Mouse (Mus musculus) megakaryocyte, embryonic 14.5 days (primary cell): ENCODE measurements around the gene Erp44. TPM values are rescaled to one million over a fixed set of nuclear protein-coding genes. Genes with fewer than 3 reads are reported as not detected.

Experiments
- H3K27me3 ChIP-seq: replicated peaks from 2 replicates; pipeline ENCODE3; 2012; ENCODE audit warnings: inconsistent platforms
- H3K36me3 ChIP-seq: replicated peaks from 2 replicates; pipeline ENCODE3; 2012; ENCODE audit warnings: low read length, inconsistent platforms, mixed read lengths
- H3K4me1 ChIP-seq: 2 replicates; pipeline ENCODE4 v1.6.1; 2012; ENCODE audit warnings: inconsistent platforms
- H3K4me3 ChIP-seq: replicated peaks from 2 replicates; pipeline ENCODE3; 2012; ENCODE audit warnings: moderate library complexity, mild to moderate bottlenecking, inconsistent platforms
- H3K9me3 ChIP-seq: 2 replicates; pipeline ENCODE4 v1.6.1; 2012; ENCODE audit warnings: inconsistent platforms
- FLI1 ChIP-seq: IDR thresholded peaks from 2 replicates; pipeline ENCODE4 v1.6.1; 2012; ENCODE audit warnings: low read length, inconsistent platforms, mixed read lengths
- GATA1 ChIP-seq: IDR thresholded peaks from 3 replicates; pipeline ENCODE4 v1.6.1; 2012; ENCODE audit warnings: mixed read lengths, low read length, inconsistent platforms, borderline replicate concordance
- polyA plus RNA-seq: library from polyadenylated mRNA; stranded (reverse); fragments of >175 nt; gene quantifications from 2 replicates; pipeline ENCODE4 v1.2.3, GENCODE M21; 2012; ENCODE audit warnings: low replicate concordance; ENCODE audit not compliant: insufficient read depth

Erp44 gene
- 4.0 and 9.1 TPM in 2 replicates for polyA plus RNA-seq

- H3K9me3 ChIP-seq, result no peaks in the 10 kb centered on the region
- no peak for TF ChIP-seq FLI1
- TF ChIP-seq GATA1, result no peak
- H3K27me3 ChIP-seq, result no peaks in the 10 kb centered on the region
- peaks cover 31% of the 10 kb centered on the region for H3K4me1 ChIP-seq
- peak within 1 kb of the TSS; percentile 100 for H3K4me3 ChIP-seq
- peaks cover 18% of the 10 kb centered on the region for H3K36me3 ChIP-seq
These were observed at the start of gene Erp44, which contains the start of gene Invs for GRCm38 (mm10) chr4:48279498-48280134. TSS of gene Erp44 (minus strand) at chr4:48279558. TSS of gene Invs (plus strand) at chr4:48279760.

- H3K36me3 ChIP-seq, result no peaks in the 10 kb centered on the region
- H3K9me3 ChIP-seq, result no peaks in the 10 kb centered on the region
- H3K4me3 ChIP-seq, result no peak overlapping the region
- TF ChIP-seq GATA1 (no peak), FLI1 (no peak)
- H3K4me1 ChIP-seq, result no peaks in the 10 kb centered on the region
- no peaks in the 10 kb centered on the region for H3K27me3 ChIP-seq
These were observed 48.7 kb upstream of the Erp44 start for GRCm38 (mm10) chr4:48328042-48328441.

GRCm38 (mm10) chr4:48327192-48327591 is 47.8 kb upstream of the Erp44 start:
- H3K4me3 ChIP-seq, result no peak overlapping the region
- no peaks in the 10 kb centered on the region for H3K27me3 ChIP-seq
- H3K9me3 ChIP-seq, result no peaks in the 10 kb centered on the region
- H3K36me3 ChIP-seq, result no peaks in the 10 kb centered on the region
- no peak for TF ChIP-seq GATA1
- no peak for TF ChIP-seq FLI1
- H3K4me1 ChIP-seq, result peaks cover 3% of the 10 kb centered on the region

GRCm38 (mm10) chr4:48322095-48322494 is 42.7 kb upstream of the Erp44 start:
- Histone ChIP-seq H3K4me3 (no peak overlapping the region), H3K27me3 (no peaks in the 10 kb centered on the region), H3K9me3 (no peaks in the 10 kb centered on the region), H3K4me1 (peaks cover 8% of the 10 kb centered on the region), H3K36me3 (no peaks in the 10 kb centered on the region)
- TF ChIP-seq GATA1, result no peak
- no peak for TF ChIP-seq FLI1

GRCm38 (mm10) chr4:48321276-48321675 is 41.9 kb upstream of the Erp44 start:
- Histone ChIP-seq H3K36me3 (no peaks in the 10 kb centered on the region), H3K27me3 (no peaks in the 10 kb centered on the region), H3K4me1 (peaks cover 8% of the 10 kb centered on the region), H3K9me3 (no peaks in the 10 kb centered on the region), H3K4me3 (no peak overlapping the region)
- TF ChIP-seq GATA1 (no peak), FLI1 (no peak)

GRCm38 (mm10) chr4:48316036-48316435 is 36.7 kb upstream of the Erp44 start:
- TF ChIP-seq GATA1 (no peak), FLI1 (no peak)
- H3K27me3 ChIP-seq, result no peaks in the 10 kb centered on the region

GRCm38 (mm10) chr4:48314814-48315213 is 35.5 kb upstream of the Erp44 start:
- TF ChIP-seq GATA1 (no peak), FLI1 (no peak)
- Histone ChIP-seq H3K9me3 (peaks cover 4% of the 10 kb centered on the region; the same call in 1 of the 2 replicates), H3K36me3 (peaks cover 8% of the 10 kb centered on the region), H3K4me1 (no peaks in the 10 kb centered on the region), H3K4me3 (no peak overlapping the region), H3K27me3 (no peaks in the 10 kb centered on the region)

More at GRCm38 (mm10) chr4:48316036-48316435, 36.7 kb upstream of the Erp44 start:
- Histone ChIP-seq H3K9me3 (no peaks in the 10 kb centered on the region), H3K4me3 (no peak overlapping the region), H3K4me1 (no peaks in the 10 kb centered on the region; the same call in 1 of the 2 replicates), H3K36me3 (no peaks in the 10 kb centered on the region)

- no peak for TF ChIP-seq GATA1
- no peak for TF ChIP-seq FLI1
- Histone ChIP-seq H3K27me3 (no peaks in the 10 kb centered on the region), H3K36me3 (peaks cover 60% of the 10 kb centered on the region), H3K9me3 (0 out of 2 replicates have a peak, but pooled peaks cover 3% of the 10 kb centered on the region), H3K4me3 (no peak overlapping the region), H3K4me1 (peaks cover 7% of the 10 kb centered on the region)
These were observed 7.9 kb upstream of the Erp44 start for GRCm38 (mm10) chr4:48287086-48287757.

- Histone ChIP-seq H3K4me1 (peaks cover 22% of the 10 kb centered on the region), H3K27me3 (no peaks in the 10 kb centered on the region), H3K36me3 (peaks cover 31% of the 10 kb centered on the region), H3K9me3 (no peaks in the 10 kb centered on the region), H3K4me3 (peak overlapping the region; percentile 80)
- TF ChIP-seq FLI1, result no peak
- TF ChIP-seq GATA1, result no peak
These were observed 1.8 kb upstream of the Erp44 start for GRCm38 (mm10) chr4:48281121-48281520.
